Mouse (Mus musculus): ENCODE measurements around the gene Mgat2. TPM values are rescaled to one million over a fixed set of nuclear protein-coding genes. Genes with fewer than 3 reads are reported as not detected.

Gene Mgat2
- polyA plus RNA-seq, 1 experiment from 2014 or later, result 35.6 TPM

- H3K9me3 ChIP-seq (ENCODE audit: control insufficient read depth, low read length), result no peaks in the 10 kb centered on the region
Observed at GRCm38 (mm10) chr12:69204052-69204833, 20.3 kb downstream of the Mgat2 start, which contains the start of gene Gm49384. Gene Gm49384, minus strand, starts transcription at chr12:69204267.

GRCm38 (mm10) chr12:69207396-69207795 is 23.4 kb downstream of the Mgat2 start:
- Histone ChIP-seq H3K9ac (ENCODE audit: low read depth, low read length) (no peak overlapping the region), H3K9me3 (ENCODE audit: control insufficient read depth, low read length) (no peaks in the 10 kb centered on the region), H3K36me3 (ENCODE audit: control insufficient read depth, insufficient read depth, low read length) (peaks cover 5% of the 10 kb centered on the region), H3K27ac (ENCODE audit: low read length) (no peak overlapping the region), H3K4me1 (ENCODE audit: control insufficient read depth, insufficient read depth, low read length) (no peaks in the 10 kb centered on the region), H3K4me2 (ENCODE audit: low read depth, low read length) (no peak overlapping the region), H3K4me3 (ENCODE audit: low read length) (no peak overlapping the region), H3K27me3 (replicated peaks; ENCODE audit: control insufficient read depth, insufficient read depth, low read length) (no peaks in the 10 kb centered on the region)
- 94% methylated on average over 8 of the region's 8 CpGs for WGBS
- ATAC-seq, result no peak

More at GRCm38 (mm10) chr12:69204052-69204833, 20.3 kb downstream of the Mgat2 start, which contains the start of gene Gm49384:
- no peak within 1 kb of the TSS for H3K9ac ChIP-seq (ENCODE audit: low read depth, low read length)
- H3K4me3 ChIP-seq (ENCODE audit: low read length), result no peak within 1 kb of the TSS
- peaks cover 6% of the 10 kb centered on the region for H3K4me1 ChIP-seq (ENCODE audit: control insufficient read depth, insufficient read depth, low read length)
- 78% methylated on average over 16 of the region's 16 CpGs for WGBS
- peaks cover 7% of the 10 kb centered on the region for H3K36me3 ChIP-seq (ENCODE audit: control insufficient read depth, insufficient read depth, low read length)
- no peaks in the 10 kb centered on the region for H3K27me3 ChIP-seq (replicated peaks; ENCODE audit: control insufficient read depth, insufficient read depth, low read length)
- no peak within 1 kb of the TSS for H3K27ac ChIP-seq (ENCODE audit: low read length)
- H3K4me2 ChIP-seq (ENCODE audit: low read depth, low read length), result no peak within 1 kb of the TSS
- ATAC-seq, result no peak

GRCm38 (mm10) chr12:69207926-69208325 is 24.0 kb downstream of the Mgat2 start:
- Histone ChIP-seq H3K27me3 (replicated peaks; ENCODE audit: control insufficient read depth, insufficient read depth, low read length) (no peaks in the 10 kb centered on the region), H3K36me3 (ENCODE audit: control insufficient read depth, insufficient read depth, low read length) (peaks cover 5% of the 10 kb centered on the region), H3K27ac (ENCODE audit: low read length) (no peak overlapping the region), H3K9ac (ENCODE audit: low read depth, low read length) (no peak overlapping the region), H3K4me2 (ENCODE audit: low read depth, low read length) (no peak overlapping the region), H3K4me3 (ENCODE audit: low read length) (no peak overlapping the region), H3K9me3 (ENCODE audit: control insufficient read depth, low read length) (no peaks in the 10 kb centered on the region), H3K4me1 (ENCODE audit: control insufficient read depth, insufficient read depth, low read length) (no peaks in the 10 kb centered on the region)
- 90% methylated on average over 7 of the region's 7 CpGs for WGBS
- ATAC-seq, result no peak

- H3K9me3 ChIP-seq (ENCODE audit: control insufficient read depth, low read length), result no peaks in the 10 kb centered on the region
- no peak for ATAC-seq
- WGBS, result 93% methylated on average over 2 of the region's 2 CpGs
- no peak overlapping the region for H3K27ac ChIP-seq (ENCODE audit: low read length)
- no peak overlapping the region for H3K4me2 ChIP-seq (ENCODE audit: low read depth, low read length)
- peaks cover 5% of the 10 kb centered on the region for H3K36me3 ChIP-seq (ENCODE audit: control insufficient read depth, insufficient read depth, low read length)
- H3K4me1 ChIP-seq (ENCODE audit: control insufficient read depth, insufficient read depth, low read length), result no peaks in the 10 kb centered on the region
- no peaks in the 10 kb centered on the region for H3K27me3 ChIP-seq (replicated peaks; ENCODE audit: control insufficient read depth, insufficient read depth, low read length)
- H3K4me3 ChIP-seq (ENCODE audit: low read length), result no peak overlapping the region
- H3K9ac ChIP-seq (ENCODE audit: low read depth, low read length), result no peak overlapping the region
Observed at GRCm38 (mm10) chr12:69208520-69208919, 24.6 kb downstream of the Mgat2 start.

GRCm38 (mm10) chr12:69210056-69210979 is 26.4 kb downstream of the Mgat2 start:
- 92% methylated on average over 18 of the region's 18 CpGs for WGBS
- H3K4me1 ChIP-seq (ENCODE audit: control insufficient read depth, insufficient read depth, low read length), result no peaks in the 10 kb centered on the region
- H3K36me3 ChIP-seq (ENCODE audit: control insufficient read depth, insufficient read depth, low read length), result peaks cover 7% of the 10 kb centered on the region
- no peak overlapping the region for H3K9ac ChIP-seq (ENCODE audit: low read depth, low read length)
- ATAC-seq, result no peak
- H3K27me3 ChIP-seq (replicated peaks; ENCODE audit: control insufficient read depth, insufficient read depth, low read length), result no peaks in the 10 kb centered on the region
- no peak overlapping the region for H3K4me3 ChIP-seq (ENCODE audit: low read length)
- no peaks in the 10 kb centered on the region for H3K9me3 ChIP-seq (ENCODE audit: control insufficient read depth, low read length)
- H3K27ac ChIP-seq (ENCODE audit: low read length), result no peak overlapping the region
- no peak overlapping the region for H3K4me2 ChIP-seq (ENCODE audit: low read depth, low read length)

GRCm38 (mm10) chr12:69211057-69211456 is 27.1 kb downstream of the Mgat2 start:
- H3K27me3 ChIP-seq (replicated peaks; ENCODE audit: control insufficient read depth, insufficient read depth, low read length), result no peaks in the 10 kb centered on the region
- no peak overlapping the region for H3K4me3 ChIP-seq (ENCODE audit: low read length)
- H3K9me3 ChIP-seq (ENCODE audit: control insufficient read depth, low read length), result no peaks in the 10 kb centered on the region
- WGBS, result 79% methylated on average over 5 of the region's 5 CpGs
- H3K4me2 ChIP-seq (ENCODE audit: low read depth, low read length), result no peak overlapping the region
- peaks cover 7% of the 10 kb centered on the region for H3K36me3 ChIP-seq (ENCODE audit: control insufficient read depth, insufficient read depth, low read length)
- no peaks in the 10 kb centered on the region for H3K4me1 ChIP-seq (ENCODE audit: control insufficient read depth, insufficient read depth, low read length)
- no peak overlapping the region for H3K9ac ChIP-seq (ENCODE audit: low read depth, low read length)
- ATAC-seq, result no peak
- no peak overlapping the region for H3K27ac ChIP-seq (ENCODE audit: low read length)

GRCm38 (mm10) chr12:69213186-69213777 is 29.3 kb downstream of the Mgat2 start:
- Histone ChIP-seq H3K4me3 (ENCODE audit: low read length) (no peak overlapping the region), H3K9ac (ENCODE audit: low read depth, low read length) (no peak overlapping the region), H3K27ac (ENCODE audit: low read length) (no peak overlapping the region), H3K9me3 (ENCODE audit: control insufficient read depth, low read length) (no peaks in the 10 kb centered on the region), H3K4me2 (ENCODE audit: low read depth, low read length) (no peak overlapping the region), H3K4me1 (ENCODE audit: control insufficient read depth, insufficient read depth, low read length) (no peaks in the 10 kb centered on the region), H3K36me3 (ENCODE audit: control insufficient read depth, insufficient read depth, low read length) (peaks cover 16% of the 10 kb centered on the region), H3K27me3 (replicated peaks; ENCODE audit: control insufficient read depth, insufficient read depth, low read length) (no peaks in the 10 kb centered on the region)
- 92% methylated on average over 13 of the region's 13 CpGs for WGBS
- no peak for ATAC-seq

- peaks cover 16% of the 10 kb centered on the region for H3K36me3 ChIP-seq (ENCODE audit: control insufficient read depth, insufficient read depth, low read length)
- H3K4me1 ChIP-seq (ENCODE audit: control insufficient read depth, insufficient read depth, low read length), result no peaks in the 10 kb centered on the region
- H3K4me2 ChIP-seq (ENCODE audit: low read depth, low read length), result no peak overlapping the region
- no peaks in the 10 kb centered on the region for H3K27me3 ChIP-seq (replicated peaks; ENCODE audit: control insufficient read depth, insufficient read depth, low read length)
- WGBS, result 93% methylated on average over 7 of the region's 7 CpGs
- ATAC-seq, result no peak
- H3K9ac ChIP-seq (ENCODE audit: low read depth, low read length), result no peak overlapping the region
- no peak overlapping the region for H3K27ac ChIP-seq (ENCODE audit: low read length)
- no peak overlapping the region for H3K4me3 ChIP-seq (ENCODE audit: low read length)
- no peaks in the 10 kb centered on the region for H3K9me3 ChIP-seq (ENCODE audit: control insufficient read depth, low read length)
Observed at GRCm38 (mm10) chr12:69214393-69214792, 30.4 kb downstream of the Mgat2 start.

Measured in intestine, embryonic 16.5 days (tissue).